Mouse (Mus musculus) bone marrow macrophage, adult 2 months (primary cell): ENCODE results near the gene Ccdc137.

Source experiments
- CTCF ChIP-seq: IDR thresholded peaks from 2 replicates; pipeline ENCODE4 v1.5.1; 2012; ENCODE audit warnings: low read depth, mild to moderate bottlenecking, low read length, moderate library complexity
- POLR2A ChIP-seq: IDR thresholded peaks from 2 replicates; pipeline ENCODE4 v1.6.1; 2012; ENCODE audit warnings: mild to moderate bottlenecking, low read depth, low read length, borderline replicate concordance

DNA sequence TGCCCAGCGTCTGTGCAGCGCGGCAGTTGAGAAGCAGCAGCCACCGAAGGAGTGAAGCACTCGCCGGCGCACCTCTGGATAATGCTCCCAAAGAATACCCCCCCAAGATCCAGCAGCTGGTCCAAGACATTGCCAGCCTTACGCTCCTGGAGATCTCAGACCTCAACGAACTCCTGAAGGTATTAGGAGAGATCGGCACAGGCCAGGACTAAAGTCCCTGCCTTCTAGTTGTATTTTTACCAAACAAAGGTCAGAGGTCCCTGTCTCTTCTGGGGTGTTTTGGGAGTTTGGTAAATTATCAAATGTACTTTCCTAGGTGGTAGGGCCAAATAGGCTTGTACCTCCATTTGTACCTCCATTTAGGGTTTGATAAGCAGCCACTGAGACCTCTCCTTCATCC, 27.3 kb downstream of the Ccdc137 start:
- TF ChIP-seq POLR2A (no peak), CTCF (no peak)
